ENCODE assay signal across 7 mouse cellular contexts in genomic region chr11:3648305-3648963, GRCm38 (mm10). TPM values are rescaled to one million over a fixed set of nuclear protein-coding genes. Genes with fewer than 3 reads are reported as not detected.
DNase-seq lines count a peak whose midpoint lies in the region; ATAC-seq lines count a peak whose summit lies in the region.

No protein-coding gene starts in this region.

- peaks cover 14% of the 10 kb centered on the region for H3K4me1 ChIP-seq in embryonic facial prominence, embryonic 13.5 days
- H3K4me1 ChIP-seq in hindbrain, embryonic 14.5 days (replicated peaks; ENCODE audit: control insufficient read depth, insufficient read depth, low read length), result peaks cover 34% of the 10 kb centered on the region
- H3K4me1 ChIP-seq in liver, embryonic 12.5 days, result peaks cover 29% of the 10 kb centered on the region

- peak; percentile 28 to 46 for DNase-seq in lung, adult 18-20 months
- no peak for DNase-seq in lung, postnatal 10 days
- peak; percentile 60 for DNase-seq in R1 (ENCODE audit: low read depth, low spot score)
- DNase-seq in hindbrain, embryonic 14.5 days (ENCODE audit: low spot score), result no peak
- peak; percentile 32 for DNase-seq in right cerebral cortex, postnatal 25 days

- H3K27me3 ChIP-seq in embryonic facial prominence, embryonic 13.5 days, result no peaks in the 10 kb centered on the region
- H3K27me3 ChIP-seq in hindbrain, embryonic 14.5 days (ENCODE audit: control insufficient read depth, insufficient read depth, low read length), result no peaks in the 10 kb centered on the region
- H3K27me3 ChIP-seq in liver, embryonic 12.5 days (replicated peaks), result no peaks in the 10 kb centered on the region

- under 1% methylated on average over 56 of the region's 62 CpGs for WGBS in embryonic facial prominence, embryonic 13.5 days
- 1% methylated on average over 57 of the region's 62 CpGs for WGBS in hindbrain, embryonic 14.5 days
- 3% methylated on average over 41 of the region's 62 CpGs for WGBS in liver, embryonic 12.5 days (ENCODE audit: insufficient replicate concordance)

- H3K4me3 ChIP-seq in embryonic facial prominence, embryonic 13.5 days, result peak overlapping the region; percentile 95
- peak overlapping the region; percentile 88 for H3K4me3 ChIP-seq in hindbrain, embryonic 14.5 days (replicated peaks; ENCODE audit: low read length)
- H3K4me3 ChIP-seq in liver, embryonic 12.5 days, result peak overlapping the region; percentile 98

- peak overlapping the region; percentile 99 for H3K9ac ChIP-seq in embryonic facial prominence, embryonic 13.5 days
- H3K9ac ChIP-seq in hindbrain, embryonic 14.5 days, result peak overlapping the region; percentile 96
- peak overlapping the region; percentile 99 for H3K9ac ChIP-seq in liver, embryonic 12.5 days

- H3K4me2 ChIP-seq in embryonic facial prominence, embryonic 13.5 days, result peak overlapping the region; percentile 81
- H3K4me2 ChIP-seq in hindbrain, embryonic 14.5 days (replicated peaks), result peak overlapping the region; percentile 66
- H3K4me2 ChIP-seq in liver, embryonic 12.5 days, result peak overlapping the region; percentile 92

- peak overlapping the region; percentile 94 for H3K27ac ChIP-seq in embryonic facial prominence, embryonic 13.5 days
- H3K27ac ChIP-seq in hindbrain, embryonic 14.5 days, result peak overlapping the region; percentile 95
- H3K27ac ChIP-seq in liver, embryonic 12.5 days, result peak overlapping the region; percentile 92

- H3K36me3 ChIP-seq in embryonic facial prominence, embryonic 13.5 days, result peaks cover 48% of the 10 kb centered on the region
- peaks cover 44% of the 10 kb centered on the region for H3K36me3 ChIP-seq in hindbrain, embryonic 14.5 days (replicated peaks; ENCODE audit: control insufficient read depth, insufficient read depth)
- H3K36me3 ChIP-seq in liver, embryonic 12.5 days, result peaks cover 52% of the 10 kb centered on the region

- peaks cover 30% of the 10 kb centered on the region for H3K9me3 ChIP-seq in embryonic facial prominence, embryonic 13.5 days
- peaks cover 33% of the 10 kb centered on the region for H3K9me3 ChIP-seq in hindbrain, embryonic 14.5 days (ENCODE audit: control insufficient read depth, low read length)
- peaks cover 14% of the 10 kb centered on the region for H3K9me3 ChIP-seq in liver, embryonic 12.5 days (replicated peaks)

- ATAC-seq in embryonic facial prominence, embryonic 13.5 days (ENCODE audit: insufficient number of reproducible peaks, insufficient read depth, low FRiP score, low TSS enrichment, low read depth), result peak; percentile 54
- ATAC-seq in hindbrain, embryonic 14.5 days (ENCODE audit: low FRiP score), result peak; percentile 29; the same call in 1 of the 2 replicates
- peak; percentile 25 for ATAC-seq in liver, embryonic 12.5 days

RNA-seq across cellular contexts. Expression of gene Morc2a, which starts 0.6 kb away (rescaled TPM):
- 35.7 and 38.6 TPM in 2 replicates for polyA plus RNA-seq in embryonic facial prominence, embryonic 13.5 days (2015; fragmentation: Nextera tagmentation; extraction: Ambion mirVana)
- 28.5 and 28.7 TPM in 2 replicates for polyA plus RNA-seq in hindbrain, embryonic 14.5 days (2014; fragmentation: Nextera tagmentation; extraction: Ambion mirVana)
- 15.2 TPM in 2 replicates for polyA plus RNA-seq in liver, embryonic 12.5 days (2016; fragmentation: Nextera tagmentation; extraction: Ambion mirVana)

Comparison
In these comparisons a context has a peak if more than half of its experiments do, and no peak if none do; other contexts are left out.
1. DNase-seq: peak in lung, adult 18-20 months (2 of 2), R1 (single experiment) and right cerebral cortex, postnatal 25 days (single experiment); none in lung, postnatal 10 days (single experiment) and hindbrain, embryonic 14.5 days (single experiment).
2. Peak in every context shown above with its lines, with median percentiles within 50 percentile points of each other: ATAC-seq, H3K27ac ChIP-seq, H3K4me2 ChIP-seq, H3K4me3 ChIP-seq and H3K9ac ChIP-seq.